Mouse (Mus musculus) urinary bladder, adult 18-20 months (tissue): Measurements from ENCODE around the gene Pdzk1ip1.

Source experiments
- DNase-seq, 2 experiments: peaks; one replicate each; pipeline ENCODE4 v3.0.0; 2022; ENCODE audit warnings: low spot score in 2 of 2, mixed read lengths in 2 of 2

Pdzk1ip1 gene

GRCm38 (mm10) chr4:115121608-115122007 lies 33.1 kb downstream of the Pdzk1ip1 start:
- DNase-seq, result no peak

- DNase-seq, result no peak
Measured at GRCm38 (mm10) chr4:115123507-115123906, 35.0 kb downstream of the Pdzk1ip1 start.

GRCm38 (mm10) chr4:115124713-115125112 lies 36.2 kb downstream of the Pdzk1ip1 start:
- DNase-seq, result no peak

GRCm38 (mm10) chr4:115133085-115133484 lies 44.6 kb downstream of the Pdzk1ip1 start:
- DNase-seq, result no peak

GRCm38 (mm10) chr4:115133621-115134295 lies 45.2 kb downstream of the Pdzk1ip1 start, which contains the start of gene Cyp4x1:
Gene Cyp4x1, minus strand, starts transcription at chr4:115134281.
- no peak for DNase-seq

- no peak for DNase-seq
Measured at GRCm38 (mm10) chr4:115134296-115134630, 45.8 kb downstream of the Pdzk1ip1 start.
